Comparison of ENCODE assay signal across 9 mouse cellular contexts in the genomic region with DNA sequence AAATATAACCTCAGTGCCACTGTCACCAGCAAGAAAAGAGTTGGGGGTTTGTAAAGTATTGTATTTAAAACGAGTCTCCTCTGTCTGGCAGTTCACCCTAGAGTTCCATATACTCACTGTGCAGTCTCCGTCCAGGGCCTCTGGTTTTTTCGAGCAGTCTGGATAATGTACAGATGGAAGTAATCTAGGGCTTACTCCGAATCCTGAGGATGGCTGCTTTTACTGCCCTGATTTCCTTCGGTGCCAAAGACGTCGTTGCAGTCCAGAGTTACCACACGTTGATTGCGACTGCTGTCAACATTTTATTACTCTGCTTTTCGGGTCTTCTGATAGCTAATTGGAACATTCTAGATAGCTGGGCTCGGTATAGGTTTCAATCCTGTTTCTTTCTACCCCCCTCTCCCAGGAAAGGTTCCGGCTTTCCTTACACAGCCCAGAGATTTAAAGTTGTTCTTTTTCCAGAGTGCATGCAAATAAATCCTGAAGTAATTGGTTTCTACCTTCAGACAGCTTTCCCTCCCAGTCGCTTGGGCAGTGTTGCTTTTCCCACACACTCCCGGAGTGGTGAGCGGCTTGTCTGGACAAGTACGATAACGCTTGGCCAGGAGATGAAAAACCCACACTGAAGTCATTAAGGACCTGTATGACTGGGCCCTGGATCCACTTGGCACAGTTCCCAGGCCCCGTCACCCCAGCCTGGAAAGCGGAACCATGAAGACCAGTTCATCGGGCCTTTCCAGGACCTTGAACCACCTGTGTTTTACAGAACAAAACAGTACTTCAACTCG.
DNase-seq lines count a peak whose midpoint lies in the region; ATAC-seq lines count a peak whose summit lies in the region.
"Had no signal": no experiment of that assay in that cellular context is flagged by ENCODE, and none has a peak within 500 bp of the region (broad histone marks: within the 10 kb centered on the region; RNA-seq: fewer than 3 reads in every experiment).

No protein-coding gene starts in this region.

- peaks cover 18% of the 10 kb centered on the region; the same call in 1 of the 2 replicates for H3K4me1 ChIP-seq in intestine, embryonic 14.5 days (replicated peaks; ENCODE audit: control insufficient read depth, insufficient read depth, low read length)
- H3K4me1 ChIP-seq in lung, embryonic 15.5 days, result peaks cover 19% of the 10 kb centered on the region

- 25% methylated on average over 21 of the region's 21 CpGs for WGBS in intestine, embryonic 14.5 days
- 37% methylated on average over 21 of the region's 21 CpGs for WGBS in lung, embryonic 15.5 days

- no peak overlapping the region for H3K9ac ChIP-seq in intestine, embryonic 14.5 days (ENCODE audit: low read length)
- H3K9ac ChIP-seq in lung, embryonic 15.5 days, result no peak overlapping the region

- no peaks in the 10 kb centered on the region for H3K9me3 ChIP-seq in intestine, embryonic 14.5 days (ENCODE audit: control insufficient read depth, low read length)
- H3K9me3 ChIP-seq in lung, embryonic 15.5 days, result no peaks in the 10 kb centered on the region

- 0 out of 2 replicates have a peak, but pooled peaks have one; percentile 36 for ATAC-seq in intestine, embryonic 14.5 days (replicated peaks; ENCODE audit: low FRiP score, low TSS enrichment, low read depth)
- ATAC-seq in lung, embryonic 15.5 days (ENCODE audit: borderline replicate concordance, extremely low read depth, low FRiP score, low TSS enrichment), result 0 out of 2 replicates have a peak, but pooled peaks have one; percentile 40
- no peak for ATAC-seq in megakaryocyte, adult 5-6 weeks (ENCODE audit: poor library complexity, severe bottlenecking)

- H3K4me2 ChIP-seq in intestine, embryonic 14.5 days (ENCODE audit: low read length), result peak overlapping the region; percentile 25; the same call in 1 of the 2 replicates
- peak overlapping the region; percentile 4; the same call in 1 of the 2 replicates for H3K4me2 ChIP-seq in lung, embryonic 15.5 days

- no peak overlapping the region for H3K27ac ChIP-seq in intestine, embryonic 14.5 days (ENCODE audit: low read depth)
- H3K27ac ChIP-seq in lung, embryonic 15.5 days, result no peak overlapping the region
- H3K27ac ChIP-seq: macrophage had no signal

- no peaks in the 10 kb centered on the region for H3K36me3 ChIP-seq in intestine, embryonic 14.5 days (ENCODE audit: control insufficient read depth, insufficient read depth, low read length)
- H3K36me3 ChIP-seq in lung, embryonic 15.5 days, result no peaks in the 10 kb centered on the region

- no peak overlapping the region for H3K4me3 ChIP-seq in intestine, embryonic 14.5 days (ENCODE audit: low read depth, low read length)
- no peak overlapping the region for H3K4me3 ChIP-seq in lung, embryonic 15.5 days

- H3K27me3 ChIP-seq in intestine, embryonic 14.5 days (replicated peaks; ENCODE audit: control insufficient read depth, insufficient read depth, low read length), result peaks cover 59% of the 10 kb centered on the region
- H3K27me3 ChIP-seq in lung, embryonic 15.5 days, result peaks cover 2% of the 10 kb centered on the region; the same call in 1 of the 2 replicates

- DNase-seq in adrenal gland, postnatal 25 days, result peak; percentile 40
- peak; percentile 31 for DNase-seq in gastrocnemius, adult 18-20 months (ENCODE audit: low spot score)
- DNase-seq in intestine, embryonic 14.5 days (ENCODE audit: low spot score), result no peak
- no peak for DNase-seq in right cerebral cortex, postnatal 14 days
- DNase-seq in layer of hippocampus, adult 9-11 months, result no peak
- DNase-seq in embryo, embryonic 11 days, result no peak

Comparison
In these comparisons a context has a peak if more than half of its experiments do, and no peak if none do; other contexts are left out.
1. DNase-seq: peak in adrenal gland, postnatal 25 days (single experiment) and gastrocnemius, adult 18-20 months (single experiment); none in intestine, embryonic 14.5 days (single experiment), right cerebral cortex, postnatal 14 days (single experiment), layer of hippocampus, adult 9-11 months (single experiment) and embryo, embryonic 11 days (single experiment).